In genomic region chr11:53485719-53486118, GRCm38 (mm10) we compare ENCODE assay signal across 20 mouse cellular contexts. TPM values are rescaled to one million over a fixed set of nuclear protein-coding genes. Genes with fewer than 3 reads are reported as not detected.
DNase-seq lines count a peak whose midpoint lies in the region; ATAC-seq and TF ChIP-seq lines count a peak whose summit lies in the region.
"Had no signal": no experiment of that assay in that cellular context is flagged by ENCODE, and none has a peak within 500 bp of the region (broad histone marks: within the 10 kb centered on the region; RNA-seq: fewer than 3 reads in every experiment).

No protein-coding gene starts in this region.

- no peak for TF ChIP-seq POLR2A in CH12.LX (IDR thresholded peaks at IDR 0.05; ENCODE audit: low read depth, low read length)
- no peak for TF ChIP-seq POLR2A in brain, embryonic 14.5 days (IDR thresholded peaks at IDR 0.05; ENCODE audit: borderline replicate concordance, extremely low read depth, insufficient read depth, insufficient read length, poor library complexity, severe bottlenecking)

- peaks cover 5% of the 10 kb centered on the region; the same call in 1 of the 2 replicates for H3K27me3 ChIP-seq in kidney, postnatal 0 days (ENCODE audit: insufficient read depth, low read length)
- no peaks in the 10 kb centered on the region for H3K27me3 ChIP-seq in CH12.LX (replicated peaks)

- ATAC-seq in kidney, postnatal 0 days (replicated peaks; ENCODE audit: low FRiP score, low read depth), result no peak

- no peak overlapping the region for H3K27ac ChIP-seq in kidney, postnatal 0 days
- no peak overlapping the region for H3K27ac ChIP-seq in CH12.LX (ENCODE audit: insufficient read depth, low read depth)
- H3K27ac ChIP-seq: hindbrain, embryonic 15.5 days; lung, embryonic 15.5 days; neural tube, embryonic 15.5 days had no signal

- H3K79me2 ChIP-seq in CH12.LX (replicated peaks; ENCODE audit: control insufficient read depth, extremely low read depth, insufficient read depth, poor library complexity, severe bottlenecking), result no peaks in the 10 kb centered on the region

- H3K4me2 ChIP-seq in kidney, postnatal 0 days (ENCODE audit: low read length), result no peak overlapping the region
- no peak overlapping the region for H3K4me2 ChIP-seq in CH12.LX (ENCODE audit: insufficient read depth, low read depth, poor library complexity, severe bottlenecking)
- H3K4me2 ChIP-seq: hindbrain, embryonic 15.5 days; lung, embryonic 15.5 days; neural tube, embryonic 15.5 days had no signal

- dilution Hi-C loops in CH12.LX (cut with MboI; ENCODE audit: extremely low pct_ligation_motif_present, extremely low pct_unique_long_range_greater_than_20kb, low sequenced_read_pairs), result no loop called here

- H3K9me3 ChIP-seq in kidney, postnatal 0 days (replicated peaks; ENCODE audit: low read length), result no peaks in the 10 kb centered on the region
- no peaks in the 10 kb centered on the region for H3K9me3 ChIP-seq in CH12.LX (replicated peaks; ENCODE audit: low read length)
- H3K9me3 ChIP-seq: hindbrain, embryonic 15.5 days; lung, embryonic 15.5 days; neural tube, embryonic 15.5 days had no signal

- H3K9ac ChIP-seq in kidney, postnatal 0 days (ENCODE audit: low read depth, low read length), result no peak overlapping the region
- no peak overlapping the region for H3K9ac ChIP-seq in CH12.LX (ENCODE audit: insufficient read depth, low read depth)
- H3K9ac ChIP-seq: hindbrain, embryonic 15.5 days; lung, embryonic 15.5 days; neural tube, embryonic 15.5 days had no signal

- TF ChIP-seq RAD21 in CH12.LX (IDR thresholded peaks at IDR 0.05; ENCODE audit: low read depth, low read length), result peak; percentile 47

- TF ChIP-seq EP300 in CH12.LX (IDR thresholded peaks at IDR 0.05; ENCODE audit: low read length), result no peak

- no peaks in the 10 kb centered on the region for H3K36me3 ChIP-seq in kidney, postnatal 0 days (ENCODE audit: insufficient read depth, low read length)
- no peaks in the 10 kb centered on the region for H3K36me3 ChIP-seq in CH12.LX (replicated peaks in 1 of 2; ENCODE audit: control insufficient read depth in 1 of 2, insufficient read depth in 1 of 2, low read length in 1 of 2)
- H3K36me3 ChIP-seq: hindbrain, embryonic 15.5 days; lung, embryonic 15.5 days; neural tube, embryonic 15.5 days had no signal

- TF ChIP-seq CTCF in kidney, postnatal 0 days (IDR thresholded peaks at IDR 0.05; ENCODE audit: low read depth), result peak; percentile 63
- TF ChIP-seq CTCF in CH12.LX (conservative IDR thresholded peaks at IDR 0.05 in 1 of 2, IDR thresholded peaks at IDR 0.05 in 1 of 2; ENCODE audit: low read depth in 2 of 2, low read length in 2 of 2), result peak; percentile 44 to 67; a peak in 3 of 4 replicates
- TF ChIP-seq CTCF in brain, embryonic 14.5 days (IDR thresholded peaks at IDR 0.05; ENCODE audit: borderline replicate concordance, extremely low read depth, insufficient read depth, insufficient read length), result peak; percentile 30; the same call in 1 of the 2 replicates

- in situ Hi-C loops in CH12.LX (cut with MboI; ENCODE audit: low pct_ligation_motif_present, low pct_unique_long_range_greater_than_20kb, low sequenced_read_pairs), result no loop called here

- WGBS in kidney, postnatal 0 days, result 50% methylated on average over 3 of the region's 3 CpGs

- DNase-seq in kidney, postnatal 0 days (ENCODE audit: low spot score), result no peak
- no peak for DNase-seq in kidney, postnatal 14 days
- DNase-seq in 416B (ENCODE audit: low read depth) (peak; percentile 54), CH12.LX (ENCODE audit: extremely low read depth) (no peak)
- no peak for DNase-seq in brain, embryonic 14.5 days (ENCODE audit: low read depth)
- DNase-seq in urinary bladder, postnatal 25 days (ENCODE audit: low spot score), result no peak
- no peak for DNase-seq in left cerebral cortex, adult 11 months (ENCODE audit: low spot score)
- DNase-seq: adrenal gland, adult 8-10 months; cerebellum, adult 11-12 months; kidney, postnatal 25 days; right cerebral cortex, adult 18-20 months had no signal

- no peak overlapping the region for H3K4me3 ChIP-seq in kidney, postnatal 0 days (replicated peaks; ENCODE audit: low read depth, low read length)
- H3K4me3 ChIP-seq in CH12.LX (replicated peaks in 1 of 3; ENCODE audit: low read depth in 2 of 3, low read length in 2 of 3, poor library complexity in 1 of 3), result no peak overlapping the region
- H3K4me3 ChIP-seq: hindbrain, embryonic 15.5 days; lung, embryonic 15.5 days; neural tube, embryonic 15.5 days had no signal

- H3K4me1 ChIP-seq in kidney, postnatal 0 days (replicated peaks; ENCODE audit: insufficient read depth, low read length), result 0 out of 2 replicates have a peak, but pooled peaks cover 2% of the 10 kb centered on the region
- peaks cover 14 to 21% of the 10 kb centered on the region in 2 experiments for H3K4me1 ChIP-seq in CH12.LX (ENCODE audit: control insufficient read depth in 1 of 2, insufficient read depth in 2 of 2)

TF ChIP-seq in CH12.LX, 34 proteins besides CTCF, POLR2A, EP300 and RAD21:
- TF ChIP-seq BHLHE40 (IDR thresholded peaks at IDR 0.05; ENCODE audit: low read depth, low read length), result no peak
- TF ChIP-seq MAX (IDR thresholded peaks at IDR 0.05; ENCODE audit: low read length), result peak; percentile 48; the same call in 1 of the 2 replicates
- TF ChIP-seq USF1 (IDR thresholded peaks at IDR 0.05; ENCODE audit: low read depth, low read length), result no peak
- peak; percentile 53 for TF ChIP-seq SMC3 (IDR thresholded peaks at IDR 0.05; ENCODE audit: low read depth, low read length)
- TF ChIP-seq ETS1 (conservative IDR thresholded peaks at IDR 0.05; ENCODE audit: low read depth, low read length), result no peak
- TF ChIP-seq NRF1 (IDR thresholded peaks at IDR 0.05; ENCODE audit: low read depth, low read length), result no peak
- no peak for TF ChIP-seq GABPA (IDR thresholded peaks at IDR 0.05; ENCODE audit: insufficient replicate concordance, low read depth, low read length)
- TF ChIP-seq USF2 (conservative IDR thresholded peaks at IDR 0.05; ENCODE audit: low read depth, low read length), result no peak
- TF ChIP-seq IRF4 (IDR thresholded peaks at IDR 0.05; ENCODE audit: low read depth, low read length), result no peak
- no peak for TF ChIP-seq CHD2 (IDR thresholded peaks at IDR 0.05; ENCODE audit: low read length)
- TF ChIP-seq TBP (conservative IDR thresholded peaks at IDR 0.05; ENCODE audit: low read depth, low read length), result no peak
- TF ChIP-seq JUND (conservative IDR thresholded peaks at IDR 0.05; ENCODE audit: low read depth, low read length), result 0 out of 2 replicates have a peak, but pooled peaks have one; percentile 18
- TF ChIP-seq MAFK (IDR thresholded peaks at IDR 0.05; ENCODE audit: insufficient replicate concordance, low read length), result peak; percentile 57; the same call in 1 of the 2 replicates
- no peak for TF ChIP-seq NELFE (IDR thresholded peaks at IDR 0.05; ENCODE audit: low read depth, low read length)
- TF ChIP-seq ZMIZ1 (IDR thresholded peaks at IDR 0.05; ENCODE audit: low read depth, low read length), result no peak
- peak; percentile 89 for TF ChIP-seq MYC (IDR thresholded peaks at IDR 0.05; ENCODE audit: low read depth, low read length)
- no peak for TF ChIP-seq ELF1 (IDR thresholded peaks at IDR 0.05; ENCODE audit: low read depth, low read length)
- no peak for TF ChIP-seq SIN3A (IDR thresholded peaks at IDR 0.05; ENCODE audit: low read length)

RNA-seq across cellular contexts. Expression of gene Sowaha, which starts 5.6 kb away (rescaled TPM):
- polyA plus RNA-seq in kidney, postnatal 0 days (2015; fragmentation: Nextera tagmentation; extraction: Ambion mirVana), result 0.26 and 0.39 TPM in 2 replicates
- not detected in 2 replicates for total RNA-seq in CH12.LX (2012; rRNA removed)
- not detected in 2 replicates for total RNA-seq in CH12.LX (2014; rRNA removed)
- not detected in 2 replicates for polyA plus RNA-seq in CH12.LX (2012; ENCODE audit: insufficient read length, low read depth)
- polyA plus RNA-seq in brain, embryonic 14.5 days (2012; rRNA removed), result 1.1 and 1.6 TPM in 2 replicates

RNA-seq across cellular contexts. Expression of gene Gm9945, which starts 5.8 kb away (rescaled TPM):
- not detected in 2 replicates for polyA plus RNA-seq in kidney, postnatal 0 days (2015; fragmentation: Nextera tagmentation; extraction: Ambion mirVana)
- total RNA-seq in CH12.LX (2012; rRNA removed), result not detected in 2 replicates
- not detected in 2 replicates for total RNA-seq in CH12.LX (2014; rRNA removed)
- not detected in 2 replicates for polyA plus RNA-seq in CH12.LX (2012; ENCODE audit: insufficient read length, low read depth)
- not detected in 2 replicates for polyA plus RNA-seq in brain, embryonic 14.5 days (2012; rRNA removed)
- total RNA-seq: adrenal gland, adult 8-10 months; gastrocnemius, adult 18-20 months had no signal
- polyA plus RNA-seq: embryonic facial prominence, embryonic 11.5 days; forebrain, embryonic 11.5 days; heart, embryonic 14.5 days; lung, embryonic 15.5 days; midbrain, embryonic 16.5 days; neural tube, embryonic 15.5 days had no signal

RNA-seq across cellular contexts. Expression of gene Gm9837, which starts 15.4 kb away (rescaled TPM):
- not detected in 2 replicates for polyA plus RNA-seq in kidney, postnatal 0 days (2015; fragmentation: Nextera tagmentation; extraction: Ambion mirVana)
- not detected in 2 replicates for total RNA-seq in CH12.LX (2012; rRNA removed)
- total RNA-seq in CH12.LX (2014; rRNA removed), result not detected in 2 replicates
- not detected in 2 replicates for polyA plus RNA-seq in CH12.LX (2012; ENCODE audit: insufficient read length, low read depth)
- polyA plus RNA-seq in brain, embryonic 14.5 days (2012; rRNA removed), result not detected in 2 replicates
- total RNA-seq: adrenal gland, adult 8-10 months; gastrocnemius, adult 18-20 months had no signal
- polyA plus RNA-seq: embryonic facial prominence, embryonic 11.5 days; forebrain, embryonic 11.5 days; heart, embryonic 14.5 days; hindbrain, embryonic 15.5 days; lung, embryonic 15.5 days; midbrain, embryonic 16.5 days; neural tube, embryonic 15.5 days had no signal

RNA-seq across cellular contexts. Expression of gene Shroom1, which starts 28.7 kb away (rescaled TPM):
- 1.1 and 1.2 TPM in 2 replicates for polyA plus RNA-seq in kidney, postnatal 0 days (2015; fragmentation: Nextera tagmentation; extraction: Ambion mirVana)
- total RNA-seq in CH12.LX (2012; rRNA removed), result not detected in 2 replicates
- total RNA-seq in CH12.LX (2014; rRNA removed), result not detected in 2 replicates
- not detected in 2 replicates for polyA plus RNA-seq in CH12.LX (2012; ENCODE audit: insufficient read length, low read depth)
- 2.4 and 2.9 TPM in 2 replicates for polyA plus RNA-seq in brain, embryonic 14.5 days (2012; rRNA removed)

RNA-seq across cellular contexts. Expression of gene Gm10447, which starts 28.8 kb away (rescaled TPM):
- 0.08 and 0.14 TPM in 2 replicates for polyA plus RNA-seq in kidney, postnatal 0 days (2015; fragmentation: Nextera tagmentation; extraction: Ambion mirVana)
- total RNA-seq in CH12.LX (2012; rRNA removed) (not detected in 2 replicates), CH12.LX (2014; rRNA removed) (not detected in 2 replicates)
- not detected in 2 replicates for polyA plus RNA-seq in CH12.LX (2012; ENCODE audit: insufficient read length, low read depth)
- polyA plus RNA-seq in brain, embryonic 14.5 days (2012; rRNA removed), result 0.14 TPM in 1 of 2 replicates, not detected in the other
- total RNA-seq: gastrocnemius, adult 18-20 months; left cerebral cortex, postnatal 14 days had no signal
- polyA plus RNA-seq: embryonic facial prominence, embryonic 11.5 days; forebrain, embryonic 11.5 days; hindbrain, embryonic 15.5 days; lung, embryonic 15.5 days; neural tube, embryonic 15.5 days had no signal
